Mouse (Mus musculus) liver, embryonic 14.5 days (tissue): ENCODE measurements around the gene Morn1.

Experiments
- CTCF ChIP-seq: IDR thresholded peaks from 2 replicates; pipeline ENCODE4 v1.5.1; 2016; ENCODE audit warnings: antibody characterized with exemption, low read depth, control low read depth
- EP300 ChIP-seq: IDR thresholded peaks from 2 replicates; pipeline ENCODE4 v1.6.1; 2016; ENCODE audit warnings: antibody characterized with exemption, low read depth

DNA sequence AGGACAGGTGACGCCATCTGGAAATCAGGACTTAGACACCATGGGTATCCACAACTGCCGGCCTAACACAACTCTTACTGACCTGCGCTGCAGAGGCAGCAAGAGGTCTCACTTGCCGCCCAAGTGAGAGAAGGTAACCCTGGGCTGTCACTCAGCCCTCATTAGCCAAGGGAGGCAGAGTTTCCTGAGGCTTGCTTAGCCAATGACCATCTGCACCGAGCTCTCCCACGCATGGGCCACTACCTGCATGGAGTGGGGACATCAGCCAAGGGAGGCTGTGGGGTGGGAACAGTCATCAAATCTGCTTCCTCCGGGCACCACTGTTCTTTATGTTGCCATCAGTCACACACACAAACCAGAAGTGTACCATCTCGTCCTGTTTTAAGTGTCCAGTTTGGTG is 9.6 kb downstream of the Morn1 start:
- TF ChIP-seq CTCF = no peak
- no peak for TF ChIP-seq EP300
